Mouse (Mus musculus): ENCODE results near the gene Dph3.

- TF ChIP-seq ZMIZ1 (IDR thresholded peaks at IDR 0.05; ENCODE audit: low read depth, low read length) (no peak), USF2 (conservative IDR thresholded peaks at IDR 0.05; ENCODE audit: low read depth, low read length) (no peak), CTCF (conservative IDR thresholded peaks at IDR 0.05 in 1 of 2, IDR thresholded peaks at IDR 0.05 in 1 of 2; ENCODE audit: low read depth in 2 of 2, low read length in 2 of 2) (no peak), CHD1 (IDR thresholded peaks at IDR 0.05; ENCODE audit: low read depth, low read length) (no peak)
Measured at GRCm38 (mm10) chr14:32105663-32106062, 20.1 kb upstream of the Dph3 start.
